Mouse (Mus musculus) kidney, adult 11 months (tissue): ENCODE data around the gene Cldn14.
A peak's percentile ranks its signal among the peaks of the same experiment; 100 is the strongest.

Experiments used
- DNase-seq: peaks from one replicate; pipeline ENCODE4 v3.0.0; 2022

Gene Cldn14

DNA sequence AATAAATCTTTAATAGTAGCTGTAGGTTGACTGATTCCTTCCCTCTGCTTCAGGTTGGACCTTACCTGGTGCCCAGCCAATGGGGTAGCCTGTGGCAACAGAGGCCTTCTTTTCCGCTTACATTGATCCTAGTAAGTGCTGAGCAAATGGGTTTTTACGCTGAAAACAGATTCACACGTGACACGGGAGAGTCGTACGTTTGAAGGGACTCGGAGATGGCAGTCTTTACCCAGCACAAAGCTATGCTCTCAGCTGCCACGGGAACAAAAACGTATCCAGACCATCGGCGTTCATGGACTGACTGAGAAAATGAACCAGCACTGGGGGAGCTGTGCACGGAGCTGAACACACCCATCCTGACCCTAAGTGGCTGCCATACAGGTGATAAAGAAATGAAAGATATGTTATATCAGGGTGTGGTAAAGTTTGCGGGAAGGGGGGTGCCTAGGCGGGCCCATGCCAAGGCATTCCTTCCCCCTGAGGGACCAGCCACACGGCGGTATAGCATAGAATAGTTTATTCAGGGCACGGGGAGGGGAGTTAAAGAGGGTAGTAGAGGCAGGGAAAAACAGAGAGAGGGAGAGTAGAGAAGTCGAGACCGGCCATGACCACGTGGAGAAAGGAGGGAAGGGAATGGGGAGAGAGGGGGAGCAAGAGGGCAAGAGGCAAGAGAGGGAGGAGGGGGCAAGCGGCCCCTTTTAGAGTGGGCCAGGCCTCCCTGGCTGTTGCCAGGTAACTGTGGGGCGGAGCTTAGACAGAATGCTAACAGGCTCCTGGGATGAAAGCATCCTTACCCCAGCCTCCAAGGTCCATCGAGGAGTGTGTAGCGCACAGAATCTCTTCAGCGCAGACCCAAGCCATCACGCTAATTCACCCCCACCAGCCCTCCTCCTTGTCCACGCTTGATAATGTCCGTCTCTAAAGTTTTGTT, 97.6 kb downstream of the Cldn14 start:
- DNase-seq = no peak

DNA sequence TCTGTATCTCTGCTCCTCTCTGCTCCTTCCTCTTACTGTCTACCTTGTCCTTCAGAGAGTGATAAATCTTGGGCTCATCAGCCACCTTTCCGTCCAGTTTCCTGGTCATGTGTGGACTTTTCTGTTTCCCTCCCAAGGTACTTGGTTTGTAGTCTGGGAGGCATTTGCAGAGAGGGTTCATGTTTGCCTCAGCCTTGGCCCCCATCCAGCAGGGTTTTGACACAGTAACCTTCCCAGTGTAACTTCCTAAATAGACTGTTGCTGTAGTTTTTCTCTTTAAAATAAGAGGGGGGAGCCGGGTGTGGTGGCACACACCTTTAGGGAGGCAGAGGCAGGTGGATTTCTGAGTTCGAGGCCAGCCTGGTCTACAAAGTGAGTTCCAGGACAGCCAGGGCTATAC, 98.7 kb downstream of the Cldn14 start:
- DNase-seq = no peak

DNA sequence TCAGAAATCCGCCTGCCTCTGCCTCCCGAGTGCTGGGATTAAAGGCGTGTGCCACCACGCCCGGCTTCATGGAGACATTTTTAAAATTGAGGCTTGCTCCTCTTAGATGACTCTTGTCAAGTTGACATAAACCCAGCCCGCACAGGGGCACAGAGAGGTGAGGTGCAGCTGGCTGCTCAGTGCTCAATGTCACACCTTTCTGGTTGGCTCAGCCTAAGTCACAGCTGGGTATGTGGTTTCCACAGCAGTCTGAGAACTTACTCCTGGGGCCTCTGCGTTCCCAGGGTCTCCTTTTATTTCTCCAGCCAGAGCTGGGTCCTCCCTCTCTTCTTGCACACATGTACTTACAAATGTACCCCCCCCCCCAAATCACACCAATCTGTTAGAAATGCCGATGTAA, 100.4 kb downstream of the Cldn14 start:
- no peak for DNase-seq

DNA sequence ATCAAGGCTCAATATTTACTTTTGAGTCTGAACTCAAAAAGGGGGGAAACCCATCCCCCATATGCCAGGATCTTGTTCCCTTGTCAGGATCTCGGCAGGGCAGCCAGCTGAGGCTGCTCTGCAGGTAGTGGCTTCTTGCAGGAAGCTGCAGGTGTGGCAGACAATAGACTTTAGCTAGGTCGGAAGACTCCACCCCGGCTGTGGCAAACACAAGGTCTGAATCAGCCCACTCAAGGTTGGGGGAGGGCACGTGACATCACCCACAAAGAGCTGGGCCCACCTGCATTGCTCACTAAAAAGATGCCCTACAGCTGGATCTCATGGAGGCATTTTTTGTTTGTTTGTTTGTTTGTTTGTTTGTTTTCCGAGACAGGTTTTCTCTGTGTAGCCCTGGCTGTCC, 100.9 kb downstream of the Cldn14 start:
- DNase-seq = no peak

DNA sequence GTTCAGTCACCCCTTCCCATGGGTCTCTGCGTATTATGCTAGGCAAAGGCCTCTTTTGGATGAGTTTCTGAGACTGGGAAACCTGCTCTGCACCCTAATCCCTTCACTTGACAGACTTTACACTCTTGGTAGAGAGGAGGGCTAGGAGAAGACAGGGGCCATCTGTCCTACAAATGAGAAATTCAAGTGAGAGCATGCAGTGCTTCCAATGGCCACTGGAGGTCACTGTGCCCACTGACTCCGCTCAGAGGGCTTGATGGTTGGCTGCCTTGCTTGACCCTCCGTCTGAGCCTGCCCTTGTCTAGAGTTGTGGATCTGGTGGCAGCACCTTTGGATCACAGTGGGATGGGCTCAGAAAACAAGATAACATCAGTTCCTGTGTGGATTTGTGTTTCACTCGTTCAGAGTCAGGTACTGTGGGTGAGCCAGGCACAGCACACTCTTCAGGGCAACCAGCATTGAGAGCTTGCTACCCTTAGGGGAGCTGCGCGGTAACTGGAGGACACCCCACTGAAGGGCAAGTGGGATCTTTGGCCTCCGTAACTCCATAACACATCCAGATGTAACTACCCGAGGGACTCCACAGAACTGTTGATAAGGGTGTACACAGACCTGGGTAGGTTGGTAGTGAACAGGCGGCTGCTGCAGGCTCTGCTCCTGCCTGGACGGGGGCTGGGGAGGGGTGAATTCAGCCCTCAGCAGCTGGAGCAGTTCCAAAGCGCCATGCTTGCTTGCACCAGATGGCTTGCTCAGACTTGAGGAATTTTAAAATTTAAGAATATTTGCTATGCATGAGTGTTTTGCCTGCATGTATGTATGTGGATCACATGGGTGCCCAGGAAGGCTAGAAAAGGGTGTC, 102.3 kb downstream of the Cldn14 start:
- DNase-seq = peak; percentile 72

DNA sequence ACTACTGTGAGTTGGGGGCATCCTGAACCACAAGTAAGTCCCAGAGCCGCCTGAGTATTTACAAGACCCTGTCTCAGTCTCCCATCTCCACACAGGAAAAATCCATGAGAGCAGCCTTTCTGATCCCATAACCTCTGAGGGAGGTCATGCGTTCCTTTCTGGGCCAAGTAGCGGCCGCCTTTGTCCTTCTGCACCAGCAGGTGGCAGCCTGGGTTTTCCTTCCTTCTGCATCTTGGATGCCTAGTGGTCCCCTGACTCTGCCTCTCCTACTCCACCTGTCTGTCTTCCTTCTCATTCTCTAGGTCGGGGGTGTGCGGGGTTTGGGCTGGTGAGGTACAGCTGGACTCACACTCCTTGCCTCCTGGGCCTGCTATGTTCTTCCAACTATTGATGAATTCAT, 105.6 kb downstream of the Cldn14 start:
- no peak for DNase-seq

DNA sequence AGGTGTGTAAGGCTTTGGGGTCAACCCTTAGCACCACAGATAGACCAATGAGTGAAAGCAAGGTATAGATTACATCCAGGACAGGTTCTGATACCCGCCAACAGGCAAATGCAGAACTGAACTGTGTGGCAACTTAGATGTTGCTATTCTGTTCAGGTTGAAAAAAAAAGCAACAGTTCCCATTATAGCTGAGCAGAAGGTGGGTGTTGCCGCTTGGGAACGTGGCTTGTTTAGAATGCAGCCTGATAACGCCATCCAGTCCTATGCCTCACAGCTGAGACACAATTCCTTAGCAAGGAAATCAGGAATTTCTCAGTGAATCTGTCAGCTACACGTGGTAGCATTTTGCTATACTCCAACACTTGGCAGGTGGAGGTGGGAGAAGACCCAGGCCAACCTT, 115.4 kb downstream of the Cldn14 start:
- DNase-seq = no peak

DNA sequence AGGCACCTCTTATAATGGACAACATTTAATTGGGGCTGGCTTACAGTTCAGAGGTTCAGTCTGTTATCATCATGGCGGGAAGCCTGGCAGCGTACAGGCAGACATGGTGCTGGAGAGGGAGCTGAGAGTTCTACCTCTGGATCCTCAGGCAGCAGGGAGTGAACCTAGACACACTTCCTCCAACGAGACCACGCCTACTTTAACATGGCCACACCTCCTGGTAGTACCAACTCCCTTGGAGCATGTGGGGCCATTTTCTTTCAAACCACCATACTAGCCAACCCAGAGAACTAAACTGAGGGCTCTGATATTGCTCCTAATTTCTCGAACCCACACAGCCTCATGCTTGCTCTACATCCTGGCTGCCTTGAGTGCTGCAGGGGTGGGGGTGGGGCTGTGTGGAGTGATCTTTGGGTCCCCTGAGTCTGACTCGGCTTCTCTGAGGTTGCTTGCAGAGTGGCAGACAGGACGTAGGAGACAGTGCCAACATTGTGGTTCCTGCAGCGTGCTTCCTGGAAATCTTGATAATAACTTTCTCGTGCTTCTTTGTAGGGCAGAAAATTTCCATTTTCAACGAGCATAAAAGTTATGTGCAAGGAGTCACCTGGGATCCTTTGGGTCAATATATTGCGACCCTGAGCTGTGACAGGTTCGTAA, 117.6 kb downstream of the Cldn14 start:
- no peak for DNase-seq

DNA sequence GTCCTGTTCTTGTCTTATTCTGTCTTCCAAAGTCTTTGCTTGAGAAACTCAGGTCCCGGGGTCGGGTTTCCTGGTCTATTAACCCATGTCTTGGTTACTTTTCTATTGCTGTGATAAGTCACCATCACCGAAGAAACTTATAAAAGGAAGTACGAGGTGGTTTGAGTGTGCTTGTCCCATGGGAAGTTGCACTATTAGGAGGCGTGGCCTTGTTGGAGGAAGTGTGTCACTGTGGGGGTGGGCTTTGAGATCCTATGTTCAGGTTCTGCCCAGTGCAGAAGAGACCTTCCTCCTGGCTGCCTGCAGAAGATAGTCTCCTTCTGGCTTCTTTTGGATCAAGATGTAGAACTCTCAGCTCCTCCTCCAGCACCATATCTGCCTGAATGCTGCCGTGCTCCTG, 120.2 kb downstream of the Cldn14 start:
- DNase-seq = no peak

DNA sequence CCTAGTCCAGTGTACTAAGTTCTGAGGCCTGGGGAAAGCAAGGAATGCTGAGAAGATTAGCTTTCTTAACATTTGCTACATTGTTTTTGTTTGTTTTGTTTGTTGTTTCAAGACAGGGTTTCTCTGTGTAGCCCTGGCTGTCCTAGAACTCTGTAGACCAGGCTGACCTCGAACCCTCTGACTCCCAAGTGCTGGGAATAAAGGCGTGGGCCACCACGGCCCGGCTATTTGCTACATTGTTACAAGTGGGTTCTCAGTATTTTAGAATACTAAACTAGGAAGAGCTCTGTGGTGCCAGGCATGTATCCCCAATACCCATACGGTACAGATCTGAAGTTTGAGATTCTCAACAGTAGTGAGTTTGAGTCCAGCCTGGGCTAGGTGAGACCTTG, 123.9 kb downstream of the Cldn14 start:
- DNase-seq = no peak

DNA sequence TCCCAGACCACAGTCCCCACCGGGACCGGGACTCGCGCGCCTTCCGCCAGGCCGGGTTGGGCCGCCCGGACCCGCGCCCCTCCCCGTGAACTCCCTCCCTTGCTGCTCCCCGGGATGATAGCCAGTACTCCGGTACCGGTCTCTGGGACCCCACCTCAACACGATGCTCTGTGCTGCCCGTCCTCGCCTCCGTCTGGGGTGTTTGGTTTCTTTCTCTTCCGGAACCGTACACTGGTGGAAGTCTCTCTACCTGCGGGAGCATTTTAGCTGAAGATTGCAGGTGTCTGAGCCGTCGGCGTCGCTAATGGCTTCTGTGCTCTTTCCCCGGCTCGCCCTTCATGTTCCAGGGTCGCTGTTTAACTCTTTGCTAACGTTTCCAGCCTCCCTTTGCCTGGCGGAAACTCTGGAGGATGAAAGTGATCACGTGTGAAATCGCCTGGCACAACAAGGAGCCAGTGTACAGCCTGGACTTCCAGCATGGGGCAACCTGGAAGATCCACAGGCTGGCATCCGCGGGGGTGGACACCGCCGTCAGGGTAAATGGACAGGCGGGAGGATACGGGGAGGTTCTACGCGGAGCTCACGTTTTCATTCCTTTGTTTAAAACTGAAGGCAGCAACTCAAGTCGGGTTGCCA, 124.4 kb downstream of the Cldn14 start:
- DNase-seq = no peak

DNA sequence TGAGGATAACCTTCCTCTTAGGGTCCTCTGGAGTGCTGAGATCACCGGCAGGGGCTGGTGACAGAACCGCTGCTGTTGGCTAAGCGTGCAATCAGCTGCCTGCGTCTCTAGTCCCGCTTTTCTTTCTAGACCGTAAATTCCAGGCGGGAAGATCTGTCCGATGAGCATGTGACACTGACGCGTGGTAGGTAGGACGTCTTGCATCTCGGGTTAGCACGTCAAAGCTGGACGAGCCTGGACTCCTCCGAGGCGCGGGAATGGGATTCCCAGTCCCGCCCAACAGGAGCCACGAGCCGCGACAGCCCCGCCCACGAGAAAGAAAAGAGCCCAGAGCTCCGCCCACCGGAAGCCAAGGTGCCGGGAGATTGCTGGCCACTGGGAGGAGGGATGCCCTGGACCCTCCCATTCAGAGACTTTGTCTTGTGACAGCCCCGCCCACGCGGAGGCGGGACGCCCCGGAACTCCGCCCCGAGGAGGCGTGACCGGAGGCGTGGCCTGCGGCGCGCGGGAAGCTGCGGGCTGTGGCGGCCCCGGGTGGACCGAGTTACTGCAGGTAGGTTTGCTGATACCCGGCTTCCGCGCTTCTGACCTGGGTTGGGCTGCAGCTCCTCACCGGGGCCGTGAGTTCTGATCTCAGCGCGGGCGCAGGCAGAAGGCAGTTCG, 125.1 kb downstream of the Cldn14 start, which contains the start of gene Chaf1b:
Gene Chaf1b (plus strand): TSS at position 479 of the 663 bp plus-strand sequence.
- peak; percentile 97 for DNase-seq

DNA sequence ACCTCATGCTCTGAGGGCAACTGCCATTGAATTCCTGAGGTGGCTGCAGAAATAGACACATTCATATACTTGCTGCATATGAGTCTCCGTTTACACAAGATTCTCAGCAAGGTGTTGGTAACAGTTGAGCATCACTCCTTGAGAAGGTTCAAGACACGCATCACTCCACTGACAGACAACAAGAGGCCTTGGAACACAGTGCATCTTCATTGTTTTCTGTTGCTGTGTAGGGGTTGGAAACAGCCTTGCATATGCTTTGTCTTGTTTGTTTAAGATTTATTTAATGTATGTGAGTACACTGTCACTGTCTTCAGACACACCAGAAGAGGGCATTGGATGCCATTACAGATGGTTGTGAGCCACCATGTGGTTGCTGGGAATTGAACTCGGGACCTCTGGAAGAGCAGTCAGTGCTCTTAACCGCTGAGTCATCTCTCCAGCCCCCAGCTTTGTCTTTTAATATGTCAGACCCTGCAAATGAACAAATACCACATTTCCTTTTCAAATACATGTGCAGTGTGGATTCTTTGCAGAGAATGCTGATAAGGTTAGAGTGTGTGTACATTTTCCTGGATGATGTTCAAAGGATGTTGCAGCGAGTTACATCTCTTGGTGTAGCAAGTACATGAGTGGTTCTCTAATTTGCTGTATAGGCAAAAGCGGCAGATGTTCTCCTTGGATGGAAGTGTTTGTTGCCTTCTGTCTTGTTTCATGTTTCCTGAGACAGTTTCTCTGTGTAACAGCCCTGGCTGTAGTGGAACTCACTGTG, 130.8 kb downstream of the Cldn14 start:
- no peak for DNase-seq

DNA sequence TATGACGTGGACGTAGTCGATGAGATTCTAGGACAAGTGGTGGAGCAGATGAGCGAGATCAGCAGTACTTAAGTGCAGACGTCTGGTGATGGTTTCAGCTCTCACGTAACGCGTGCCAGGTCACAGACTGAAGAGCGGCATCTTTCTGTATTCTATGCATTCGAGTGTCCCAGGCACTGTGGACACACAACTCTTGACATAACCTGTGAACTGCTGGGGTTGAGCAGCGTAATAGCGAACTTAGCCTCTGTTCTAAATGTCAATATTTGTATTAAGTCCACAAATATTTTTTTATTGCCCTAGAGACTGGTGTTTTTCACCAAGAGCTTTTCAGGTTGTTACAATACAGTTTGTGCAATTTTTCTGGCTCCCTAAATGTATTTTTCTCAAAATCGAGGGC, 133.8 kb downstream of the Cldn14 start:
- no peak for DNase-seq
